Mouse (Mus musculus) gonadal fat pad, adult 2 months (tissue): ENCODE results near the gene Ift43. TPM values are rescaled to one million over a fixed set of nuclear protein-coding genes. Genes with fewer than 3 reads are reported as not detected.
A peak's percentile ranks its signal among the peaks of the same experiment; 100 is the strongest.

ENCODE experiments used
- DNase-seq: peaks from one replicate; pipeline ENCODE4 v3.0.0-alpha.2; 2012; ENCODE audit warnings: low read depth
- polyA plus RNA-seq: library from polyadenylated mRNA; depleted of rRNA; stranded (reverse); fragments of >200 nt; gene quantifications from 2 replicates; pipeline ENCODE4 v1.2.3, GENCODE M21; 2012; rRNA removed

The Ift43 gene
- 32.0 and 33.1 TPM in 2 replicates for polyA plus RNA-seq

GRCm38 (mm10) chr12:86082481-86083012 lies at the start of gene Ift43:
Gene Ift43 (plus strand): TSS chr12:86082541.
- no peak for DNase-seq

GRCm38 (mm10) chr12:86035586-86035985 lies 46.8 kb upstream of the Ift43 start:
- no peak for DNase-seq

- no peak for DNase-seq
These were observed 45.8 kb upstream of the Ift43 start for GRCm38 (mm10) chr12:86036368-86037166.

GRCm38 (mm10) chr12:86037235-86037921 lies 45.0 kb upstream of the Ift43 start:
- DNase-seq, result no peak

- no peak for DNase-seq
These were observed 43.3 kb upstream of the Ift43 start for GRCm38 (mm10) chr12:86039078-86039477.

- DNase-seq, result no peak
These were observed 42.6 kb upstream of the Ift43 start for GRCm38 (mm10) chr12:86039751-86040150.

- no peak for DNase-seq
These were observed 36.2 kb upstream of the Ift43 start for GRCm38 (mm10) chr12:86046141-86046540.

- DNase-seq, result no peak
These were observed 35.6 kb upstream of the Ift43 start for GRCm38 (mm10) chr12:86046776-86047175.

- no peak for DNase-seq
These were observed 35.0 kb upstream of the Ift43 start for GRCm38 (mm10) chr12:86047376-86047775.

- no peak for DNase-seq
These were observed 32.5 kb upstream of the Ift43 start for GRCm38 (mm10) chr12:86049813-86050212.

GRCm38 (mm10) chr12:86051477-86051876 lies 30.9 kb upstream of the Ift43 start:
- DNase-seq, result no peak

GRCm38 (mm10) chr12:86055306-86055705 lies 27.0 kb upstream of the Ift43 start:
- no peak for DNase-seq

GRCm38 (mm10) chr12:86056976-86057375 lies 25.4 kb upstream of the Ift43 start:
- DNase-seq, result no peak

- no peak for DNase-seq
These were observed 24.8 kb upstream of the Ift43 start for GRCm38 (mm10) chr12:86057516-86057915.

GRCm38 (mm10) chr12:86059341-86059740 lies 23.0 kb upstream of the Ift43 start:
- no peak for DNase-seq

GRCm38 (mm10) chr12:86064796-86065195 lies 17.5 kb upstream of the Ift43 start:
- no peak for DNase-seq

GRCm38 (mm10) chr12:86071432-86071831 lies 10.9 kb upstream of the Ift43 start:
- no peak for DNase-seq

- no peak for DNase-seq
These were observed 7.7 kb upstream of the Ift43 start for GRCm38 (mm10) chr12:86074681-86075080.

GRCm38 (mm10) chr12:86075358-86075757 lies 7.0 kb upstream of the Ift43 start:
- DNase-seq, result no peak

GRCm38 (mm10) chr12:86076321-86076901 lies 5.9 kb upstream of the Ift43 start:
- DNase-seq, result no peak

GRCm38 (mm10) chr12:86077322-86077721 lies 5.0 kb upstream of the Ift43 start:
- peak; percentile 80 for DNase-seq

GRCm38 (mm10) chr12:86077736-86078135 lies 4.6 kb upstream of the Ift43 start:
- no peak for DNase-seq

- no peak for DNase-seq
These were observed 4.2 kb upstream of the Ift43 start for GRCm38 (mm10) chr12:86078176-86078552.
